Mouse (Mus musculus) right cerebral cortex, postnatal 25 days (tissue): ENCODE data around the gene Fam133b.
"Not testable (repeated sequence)": the region's sequence is repeated elsewhere in the genome, so short reads cannot be mapped to it uniquely, and the experiment has no call there.

ENCODE experiments used
- DNase-seq: peaks from one replicate; pipeline ENCODE4 v3.0.0; 2022

The Fam133b gene

DNA sequence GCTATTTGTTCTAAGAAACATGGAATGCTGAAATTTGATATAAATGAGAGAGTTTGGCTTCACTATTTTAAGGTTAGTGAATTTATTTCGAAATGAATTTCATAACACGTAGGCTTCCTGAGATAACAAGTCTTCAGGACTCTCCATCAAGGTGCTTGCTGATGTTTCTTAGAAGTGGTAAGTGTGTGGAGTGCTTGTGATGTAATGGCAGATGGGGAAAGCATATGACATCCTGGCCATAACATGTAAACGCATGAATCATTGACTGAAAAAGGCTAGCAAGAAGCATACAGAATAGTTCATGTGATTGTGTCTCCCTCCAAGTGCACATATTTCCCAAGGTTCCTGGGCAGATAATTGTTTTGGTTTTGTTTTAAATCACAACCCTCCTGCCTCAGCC lies 57.2 kb downstream of the Fam133b start:
- DNase-seq: no peak

DNA sequence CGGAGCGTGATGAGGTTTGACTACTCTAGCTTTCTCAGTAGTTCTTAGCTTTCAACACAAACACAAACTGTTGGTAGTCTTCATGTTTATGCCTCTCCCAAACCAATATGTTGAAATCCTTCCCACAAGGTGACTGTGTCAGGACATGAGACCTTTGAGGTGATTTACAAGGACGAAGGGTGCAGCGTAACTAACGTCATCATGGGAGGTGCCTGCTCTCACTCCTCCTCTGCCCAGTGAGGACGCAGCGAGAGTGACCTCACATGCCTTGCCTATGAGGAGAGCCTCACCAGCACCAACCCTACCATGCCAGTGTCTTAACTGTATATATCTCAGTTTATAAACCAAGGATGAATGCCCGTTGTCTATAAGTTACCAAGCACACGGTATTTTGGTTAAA lies 63.5 kb downstream of the Fam133b start:
- no peak for DNase-seq

DNA sequence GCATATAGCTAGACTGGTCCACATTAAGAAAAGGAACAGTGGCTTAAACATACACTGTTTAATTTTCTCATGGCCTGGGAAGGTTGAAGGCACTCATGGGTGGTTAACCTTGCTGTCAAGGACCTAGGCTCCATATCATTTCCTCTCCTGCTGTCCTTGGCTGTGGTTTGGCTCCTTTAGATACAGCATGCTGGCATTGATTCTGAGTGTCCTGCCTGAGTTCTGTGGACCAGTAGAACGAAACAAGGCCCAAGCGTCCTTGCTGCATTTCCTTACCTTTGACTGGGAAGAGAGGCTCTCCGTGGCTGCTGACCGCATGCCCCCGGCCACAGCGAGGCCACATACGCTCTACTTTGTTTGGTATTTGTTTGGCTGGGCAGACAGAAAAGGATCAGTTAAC lies 65.6 kb downstream of the Fam133b start:
- no peak for DNase-seq

DNA sequence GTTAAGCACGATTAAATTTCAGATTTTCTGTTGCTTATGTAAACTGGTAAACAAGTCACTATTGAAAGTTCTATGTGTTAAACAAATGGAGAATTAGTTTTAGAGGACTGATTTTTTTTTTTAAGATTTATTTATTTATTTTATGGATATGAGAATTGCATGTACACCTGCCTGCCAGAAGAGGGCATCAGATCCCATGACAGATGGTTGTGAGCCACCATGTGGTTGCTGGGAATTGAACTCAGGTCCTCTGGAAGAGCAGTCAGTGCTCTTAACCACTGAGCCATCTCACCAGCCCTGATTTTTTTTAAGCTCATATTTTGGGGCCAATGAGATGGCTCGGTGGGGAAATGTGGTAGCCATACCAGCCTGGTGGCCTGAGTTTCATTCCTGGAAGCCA lies 68.2 kb downstream of the Fam133b start:
- not testable (repeated sequence) for DNase-seq
